Mouse (Mus musculus): Measurements from ENCODE around the gene Olfr994. TPM values are rescaled to one million over a fixed set of nuclear protein-coding genes. Genes with fewer than 3 reads are reported as not detected.

The Olfr994 gene
- polyA plus RNA-seq (2015; fragmentation: Nextera tagmentation; extraction: Ambion mirVana) = not detected in 2 replicates

DNA sequence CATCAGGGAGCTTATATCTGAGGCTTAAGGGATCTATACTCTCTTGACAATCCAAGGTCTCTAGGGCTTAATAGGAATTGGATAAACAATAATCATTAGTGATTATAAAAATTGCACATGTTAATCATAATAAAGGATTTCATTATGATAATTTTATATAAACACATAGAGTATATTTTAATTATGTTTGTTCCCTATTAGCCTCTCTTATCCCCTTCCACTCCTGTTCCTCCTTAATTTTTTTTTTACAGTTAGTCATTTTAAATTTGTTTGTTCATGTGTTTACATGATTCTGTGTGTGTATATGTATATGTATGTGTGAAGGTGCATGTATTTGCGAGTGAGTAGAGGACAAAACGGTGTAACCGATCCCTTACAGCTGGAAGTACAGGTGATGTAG is at the start of gene Olfr994:
Gene Olfr994 (minus strand): TSS at position 101 of the 400 bp plus-strand sequence.
- 95% methylated on average over 3 of the region's 3 CpGs for WGBS
- no peaks in the 10 kb centered on the region for H3K36me3 ChIP-seq
- no peak within 1 kb of the TSS for H3K9ac ChIP-seq (replicated peaks)
- H3K4me1 ChIP-seq = no peaks in the 10 kb centered on the region
- no peak within 1 kb of the TSS for H3K27ac ChIP-seq (replicated peaks)
- H3K4me2 ChIP-seq (replicated peaks) = no peak within 1 kb of the TSS
- no peak within 1 kb of the TSS for H3K4me3 ChIP-seq
- ATAC-seq (replicated peaks) = no peak
- H3K27me3 ChIP-seq = no peaks in the 10 kb centered on the region
- no peaks in the 10 kb centered on the region for H3K9me3 ChIP-seq

DNA sequence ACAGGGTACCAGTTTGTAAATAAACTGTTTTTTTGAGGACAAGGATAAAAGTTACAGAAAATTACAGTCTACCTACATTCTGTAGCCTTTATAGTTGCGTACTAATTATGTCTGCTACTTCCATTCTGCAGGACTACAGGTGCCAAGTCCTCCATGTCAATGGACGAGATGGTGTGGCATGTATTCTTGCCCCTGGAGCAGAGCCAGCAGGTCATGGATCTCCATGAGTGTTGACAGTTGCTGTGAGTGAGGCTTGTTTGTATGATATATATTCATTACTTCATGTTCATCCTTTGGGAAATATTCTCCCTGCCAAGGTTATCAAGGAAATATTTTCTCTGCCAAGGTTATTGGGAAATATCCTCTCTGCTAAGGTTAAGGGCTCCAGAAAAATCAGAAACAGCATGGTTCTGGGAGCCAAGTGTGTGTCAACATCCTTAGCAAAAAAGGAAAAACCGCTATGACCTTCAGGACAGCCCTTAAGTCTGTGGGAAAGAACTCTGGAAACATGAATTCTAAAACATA is 30.6 kb upstream of the Olfr994 start:
- Histone ChIP-seq H3K9me3 (no peaks in the 10 kb centered on the region), H3K27ac (replicated peaks) (no peak overlapping the region), H3K27me3 (no peaks in the 10 kb centered on the region), H3K4me1 (no peaks in the 10 kb centered on the region), H3K36me3 (no peaks in the 10 kb centered on the region), H3K4me2 (replicated peaks) (no peak overlapping the region), H3K4me3 (no peak overlapping the region), H3K9ac (replicated peaks) (no peak overlapping the region)
- WGBS = 85% methylated on average over 3 of the region's 3 CpGs
- no peak for ATAC-seq (replicated peaks)

DNA sequence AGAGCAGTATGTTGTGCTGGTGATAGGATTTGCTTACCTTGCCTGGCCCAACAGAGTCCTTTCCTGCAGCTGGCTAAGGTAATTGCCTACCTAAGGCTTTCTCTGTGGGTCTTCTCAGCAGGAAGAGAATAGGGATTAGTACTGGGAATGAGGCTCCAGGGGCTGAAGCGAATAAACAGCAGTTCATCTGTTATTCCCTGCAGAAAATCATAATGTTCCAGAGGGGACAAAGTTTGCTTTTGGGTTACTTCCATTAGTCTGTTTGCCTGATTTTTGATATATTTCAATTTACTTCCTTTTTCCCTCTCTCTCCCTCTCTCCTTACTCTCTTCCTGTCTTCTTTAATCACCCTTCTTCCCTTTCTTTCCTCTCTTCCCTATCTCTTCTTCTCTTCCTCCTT is 7.3 kb upstream of the Olfr994 start, which contains the start of gene Olfr995:
Gene Olfr995 (minus strand): TSS at position 101 of the 400 bp plus-strand sequence.
- Histone ChIP-seq H3K9ac (replicated peaks) (no peak within 1 kb of the TSS), H3K4me2 (replicated peaks) (no peak within 1 kb of the TSS), H3K27me3 (no peaks in the 10 kb centered on the region), H3K4me1 (no peaks in the 10 kb centered on the region), H3K4me3 (no peak within 1 kb of the TSS), H3K9me3 (no peaks in the 10 kb centered on the region), H3K27ac (replicated peaks) (no peak within 1 kb of the TSS), H3K36me3 (no peaks in the 10 kb centered on the region)
- ATAC-seq (replicated peaks) = no peak
- WGBS = 14% methylated on average over 1 of the region's 1 CpGs

DNA sequence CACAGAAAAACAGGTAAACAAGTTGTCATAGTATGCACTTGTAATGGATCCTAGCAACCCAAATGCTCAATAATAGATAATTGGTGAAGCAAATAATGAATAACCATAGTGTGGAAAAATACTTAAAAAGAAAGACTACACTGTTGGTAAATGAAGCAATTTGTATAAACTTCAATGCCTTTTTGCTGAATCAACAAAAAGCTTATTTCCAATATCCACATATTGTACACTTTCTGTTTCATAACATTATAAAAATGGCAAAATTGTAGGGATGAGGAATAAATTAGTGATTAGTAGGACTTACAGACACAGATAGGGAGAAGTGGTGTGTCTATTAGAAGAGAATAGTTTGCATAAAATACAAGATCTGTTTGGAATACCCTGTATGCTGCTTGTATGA is 6.3 kb upstream of the Olfr994 start:
- no peaks in the 10 kb centered on the region for H3K36me3 ChIP-seq
- no peak for ATAC-seq (replicated peaks)
- no peaks in the 10 kb centered on the region for H3K4me1 ChIP-seq
- no peak overlapping the region for H3K4me3 ChIP-seq
- H3K27ac ChIP-seq (replicated peaks) = no peak overlapping the region
- no peaks in the 10 kb centered on the region for H3K9me3 ChIP-seq
- H3K27me3 ChIP-seq = no peaks in the 10 kb centered on the region
- H3K9ac ChIP-seq (replicated peaks) = no peak overlapping the region
- H3K4me2 ChIP-seq (replicated peaks) = no peak overlapping the region

DNA sequence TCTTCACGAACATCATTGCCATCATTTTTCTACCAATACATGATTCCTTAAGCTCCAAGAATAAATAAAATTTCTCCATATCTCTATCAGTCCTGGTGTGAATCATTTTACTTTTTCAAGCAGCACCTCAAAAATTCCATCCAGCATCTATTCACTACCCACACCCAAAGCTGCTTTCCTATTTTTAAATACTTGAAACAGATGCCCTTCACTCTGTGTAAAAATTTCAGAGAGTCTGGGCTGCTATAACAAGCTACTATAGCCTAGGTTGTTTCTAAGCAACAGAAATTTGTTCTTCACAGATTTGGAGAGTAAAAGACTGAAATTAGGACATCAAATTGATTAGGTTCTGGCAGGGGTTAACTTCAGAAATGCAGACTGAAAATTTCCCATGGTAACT is 10.4 kb downstream of the Olfr994 start:
- 93% methylated on average over 1 of the region's 1 CpGs for WGBS
- Histone ChIP-seq H3K9ac (replicated peaks) (no peak overlapping the region), H3K36me3 (no peaks in the 10 kb centered on the region), H3K4me1 (no peaks in the 10 kb centered on the region), H3K9me3 (no peaks in the 10 kb centered on the region), H3K27me3 (no peaks in the 10 kb centered on the region), H3K4me3 (no peak overlapping the region), H3K4me2 (replicated peaks) (no peak overlapping the region), H3K27ac (replicated peaks) (no peak overlapping the region)
- ATAC-seq (replicated peaks) = no peak

DNA sequence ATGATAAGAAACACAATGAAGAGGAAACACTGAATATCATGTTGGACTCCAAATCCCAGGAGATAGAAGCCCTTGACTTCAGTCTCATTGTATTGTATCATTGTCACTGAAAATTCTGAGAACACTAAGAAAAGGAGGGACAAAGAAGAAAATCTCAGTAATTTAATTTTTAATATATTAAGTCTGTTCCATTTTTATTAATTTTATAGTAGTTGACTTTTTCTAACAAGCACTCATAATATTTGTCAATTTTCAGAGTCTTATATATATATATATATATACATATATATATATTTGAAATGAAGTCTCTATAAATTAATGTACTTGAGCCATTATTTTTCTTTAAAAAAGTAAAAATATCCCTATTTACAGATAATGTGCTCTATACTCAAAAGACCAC is 21.5 kb downstream of the Olfr994 start, which contains the start of gene Olfr993:
Gene Olfr993 (minus strand): TSS at position 101 of the 400 bp plus-strand sequence.
- H3K27ac ChIP-seq (replicated peaks) = no peak within 1 kb of the TSS
- no peak for ATAC-seq (replicated peaks)
- H3K9me3 ChIP-seq = no peaks in the 10 kb centered on the region
- no peaks in the 10 kb centered on the region for H3K4me1 ChIP-seq
- H3K9ac ChIP-seq (replicated peaks) = no peak within 1 kb of the TSS
- H3K36me3 ChIP-seq = no peaks in the 10 kb centered on the region
- no peak within 1 kb of the TSS for H3K4me2 ChIP-seq (replicated peaks)
- no peak within 1 kb of the TSS for H3K4me3 ChIP-seq
- no peaks in the 10 kb centered on the region for H3K27me3 ChIP-seq

DNA sequence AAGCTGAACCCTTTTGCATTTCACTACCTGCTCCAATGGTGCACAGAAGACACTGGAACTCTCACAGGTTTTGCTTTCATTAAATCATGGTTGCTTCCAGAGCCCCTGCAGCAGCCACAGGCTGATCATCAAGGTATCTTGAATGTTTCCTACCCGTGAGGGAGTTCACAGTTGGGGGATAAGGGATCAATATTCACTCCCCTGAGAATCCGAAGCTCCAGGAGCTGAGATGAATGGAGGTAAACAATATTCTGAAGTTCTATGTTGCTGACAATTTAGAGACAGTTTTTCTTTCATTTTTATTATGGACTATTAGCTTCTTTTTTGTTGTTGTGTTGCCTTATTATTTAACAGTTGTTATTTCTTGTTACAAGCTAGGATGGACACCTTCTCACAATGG is 26.9 kb downstream of the Olfr994 start, which contains the start of gene Olfr992:
Gene Olfr992 (minus strand): TSS at position 101 of the 400 bp plus-strand sequence.
- Histone ChIP-seq H3K4me2 (replicated peaks) (no peak within 1 kb of the TSS), H3K9ac (replicated peaks) (no peak within 1 kb of the TSS), H3K9me3 (no peaks in the 10 kb centered on the region), H3K4me1 (no peaks in the 10 kb centered on the region), H3K4me3 (no peak within 1 kb of the TSS), H3K27ac (replicated peaks) (no peak within 1 kb of the TSS), H3K27me3 (no peaks in the 10 kb centered on the region), H3K36me3 (no peaks in the 10 kb centered on the region)
- no peak for ATAC-seq (replicated peaks)
- WGBS = 57% methylated on average over 2 of the region's 2 CpGs

Other genes starting within 250 kb of the Olfr994 start
- gene Lrrc55, start 239.3 kb downstream of the Olfr994 start, polyA plus RNA-seq (2015; fragmentation: Nextera tagmentation; extraction: Ambion mirVana) = 10.5 and 10.9 TPM in 2 replicates
- gene Olfr987, start 97.1 kb downstream of the Olfr994 start, polyA plus RNA-seq (2015; fragmentation: Nextera tagmentation; extraction: Ambion mirVana) = not detected in 2 replicates
- gene Olfr988, start 73.2 kb downstream of the Olfr994 start, polyA plus RNA-seq (2015; fragmentation: Nextera tagmentation; extraction: Ambion mirVana) = not detected in 2 replicates
- gene Olfr992, start 27.0 kb downstream of the Olfr994 start, polyA plus RNA-seq (2015; fragmentation: Nextera tagmentation; extraction: Ambion mirVana) = not detected in 2 replicates
- not detected in 2 replicates for gene Olfr993, start 21.6 kb downstream of the Olfr994 start, polyA plus RNA-seq (2015; fragmentation: Nextera tagmentation; extraction: Ambion mirVana)
- not detected in 2 replicates for gene Olfr995, start 7.2 kb upstream of the Olfr994 start, polyA plus RNA-seq (2015; fragmentation: Nextera tagmentation; extraction: Ambion mirVana)
- gene 4833423E24Rik, start 82.6 kb upstream of the Olfr994 start, polyA plus RNA-seq (2015; fragmentation: Nextera tagmentation; extraction: Ambion mirVana) = not detected in 2 replicates
- gene Olfr996, start 142.8 kb upstream of the Olfr994 start, polyA plus RNA-seq (2015; fragmentation: Nextera tagmentation; extraction: Ambion mirVana) = not detected in 2 replicates
- gene Olfr998, start 152.5 kb upstream of the Olfr994 start, polyA plus RNA-seq (2015; fragmentation: Nextera tagmentation; extraction: Ambion mirVana) = not detected in 2 replicates
- not detected in 2 replicates for gene Olfr1000, start 175.5 kb upstream of the Olfr994 start, polyA plus RNA-seq (2015; fragmentation: Nextera tagmentation; extraction: Ambion mirVana)
- not detected in 2 replicates for gene Olfr1002, start 214.3 kb upstream of the Olfr994 start, polyA plus RNA-seq (2015; fragmentation: Nextera tagmentation; extraction: Ambion mirVana)
- not detected in 2 replicates for gene Olfr154, start 228.0 kb upstream of the Olfr994 start, polyA plus RNA-seq (2015; fragmentation: Nextera tagmentation; extraction: Ambion mirVana)
- not detected in 2 replicates for gene Olfr1006, start 242.3 kb upstream of the Olfr994 start, polyA plus RNA-seq (2015; fragmentation: Nextera tagmentation; extraction: Ambion mirVana)

All from forebrain, embryonic 15.5 days (tissue).